Mouse (Mus musculus): ENCODE results near the gene Mnat1. TPM values are rescaled to one million over a fixed set of nuclear protein-coding genes. Genes with fewer than 3 reads are reported as not detected.

Mnat1 gene
- polyA plus RNA-seq, 1 experiment from 2014 or later, result 26.7 TPM

DNA sequence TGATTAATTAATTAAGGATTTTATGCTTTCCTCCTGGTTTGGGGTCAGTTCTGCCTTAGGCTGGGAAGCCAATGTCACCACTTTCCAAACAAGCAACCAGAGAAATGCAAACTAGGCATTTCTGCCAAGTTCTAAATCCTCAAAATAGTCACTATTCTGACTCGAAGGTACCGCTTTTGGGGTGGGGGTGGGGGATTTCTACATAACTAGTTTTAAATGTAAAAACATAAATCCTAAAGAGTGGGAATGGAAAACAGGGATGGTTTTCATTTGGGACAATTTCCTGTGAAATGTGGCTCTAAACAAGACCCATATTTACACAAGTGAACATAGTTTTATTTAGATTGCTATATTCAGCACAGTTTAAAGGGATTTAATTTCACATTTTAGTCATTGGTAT, 109.1 kb downstream of the Mnat1 start:
- H3K27me3 ChIP-seq (replicated peaks; ENCODE audit: control insufficient read depth, insufficient read depth, low read length), result no peaks in the 10 kb centered on the region
- no peak overlapping the region for H3K27ac ChIP-seq (ENCODE audit: low read depth, low read length)
- DNase-seq (ENCODE audit: low spot score) (no peak), ATAC-seq (no peak)
- H3K4me3 ChIP-seq (ENCODE audit: low read depth, low read length), result no peak overlapping the region
- no peaks in the 10 kb centered on the region for H3K4me1 ChIP-seq (ENCODE audit: control insufficient read depth, insufficient read depth, low read length)
- no peaks in the 10 kb centered on the region for H3K36me3 ChIP-seq (ENCODE audit: control insufficient read depth, insufficient read depth, low read length)
- H3K4me2 ChIP-seq (ENCODE audit: low read length), result no peak overlapping the region
- H3K9ac ChIP-seq (ENCODE audit: low read length), result no peak overlapping the region
- no peaks in the 10 kb centered on the region for H3K9me3 ChIP-seq (replicated peaks; ENCODE audit: control insufficient read depth, low read length)
- WGBS, result 87% methylated on average over 2 of the region's 2 CpGs

GRCm38 (mm10) chr12:73241960-73242359, 118.4 kb downstream of the Mnat1 start:
- Histone ChIP-seq H3K4me2 (ENCODE audit: low read length) (no peak overlapping the region), H3K27ac (ENCODE audit: low read depth, low read length) (peak overlapping the region; percentile 41; the same call in 1 of the 2 replicates), H3K9ac (ENCODE audit: low read length) (no peak overlapping the region), H3K27me3 (replicated peaks; ENCODE audit: control insufficient read depth, insufficient read depth, low read length) (no peaks in the 10 kb centered on the region), H3K36me3 (ENCODE audit: control insufficient read depth, insufficient read depth, low read length) (no peaks in the 10 kb centered on the region), H3K9me3 (replicated peaks; ENCODE audit: control insufficient read depth, low read length) (no peaks in the 10 kb centered on the region), H3K4me3 (ENCODE audit: low read depth, low read length) (no peak overlapping the region), H3K4me1 (ENCODE audit: control insufficient read depth, insufficient read depth, low read length) (no peaks in the 10 kb centered on the region)
- peak; percentile 74 for DNase-seq (ENCODE audit: low spot score)
- ATAC-seq, result peak; percentile 91
- WGBS, result 55% methylated on average over 10 of the region's 10 CpGs

DNA sequence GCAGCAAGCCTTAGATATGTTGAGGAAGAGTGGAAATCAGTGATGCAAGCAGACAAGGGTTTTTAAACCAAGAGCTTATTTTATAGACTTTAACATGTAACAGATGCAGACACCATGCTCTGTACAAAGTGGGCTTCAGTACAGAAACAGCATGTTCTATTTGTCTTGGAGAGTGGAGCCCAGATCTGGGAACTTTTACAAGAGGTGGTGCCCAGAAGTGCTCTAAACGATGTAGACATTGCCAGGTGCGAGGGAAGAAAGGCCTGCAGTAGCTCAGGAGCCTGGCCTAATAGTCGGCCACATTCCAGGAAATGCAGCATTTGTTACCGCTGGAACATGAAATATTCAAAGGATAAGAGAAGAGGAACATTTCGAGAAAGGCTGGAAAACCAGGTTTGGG, 122.2 kb downstream of the Mnat1 start:
- no peak for ATAC-seq
- no peaks in the 10 kb centered on the region for H3K4me1 ChIP-seq (ENCODE audit: control insufficient read depth, insufficient read depth, low read length)
- H3K4me2 ChIP-seq (ENCODE audit: low read length), result no peak overlapping the region
- H3K36me3 ChIP-seq (ENCODE audit: control insufficient read depth, insufficient read depth, low read length), result no peaks in the 10 kb centered on the region
- H3K9ac ChIP-seq (ENCODE audit: low read length), result no peak overlapping the region
- WGBS, result 84% methylated on average over 5 of the region's 5 CpGs
- DNase-seq (ENCODE audit: low spot score), result no peak
- H3K27me3 ChIP-seq (replicated peaks; ENCODE audit: control insufficient read depth, insufficient read depth, low read length), result no peaks in the 10 kb centered on the region
- no peak overlapping the region for H3K27ac ChIP-seq (ENCODE audit: low read depth, low read length)
- H3K9me3 ChIP-seq (replicated peaks; ENCODE audit: control insufficient read depth, low read length), result no peaks in the 10 kb centered on the region
- H3K4me3 ChIP-seq (ENCODE audit: low read depth, low read length), result no peak overlapping the region

GRCm38 (mm10) chr12:73255006-73255405, 131.5 kb downstream of the Mnat1 start:
- H3K36me3 ChIP-seq (ENCODE audit: control insufficient read depth, insufficient read depth, low read length), result no peaks in the 10 kb centered on the region
- ATAC-seq, result no peak
- DNase-seq (ENCODE audit: low spot score), result no peak
- H3K27ac ChIP-seq (ENCODE audit: low read depth, low read length), result no peak overlapping the region
- no peaks in the 10 kb centered on the region for H3K4me1 ChIP-seq (ENCODE audit: control insufficient read depth, insufficient read depth, low read length)
- H3K9ac ChIP-seq (ENCODE audit: low read length), result no peak overlapping the region
- H3K27me3 ChIP-seq (replicated peaks; ENCODE audit: control insufficient read depth, insufficient read depth, low read length), result no peaks in the 10 kb centered on the region
- no peak overlapping the region for H3K4me3 ChIP-seq (ENCODE audit: low read depth, low read length)
- H3K4me2 ChIP-seq (ENCODE audit: low read length), result no peak overlapping the region
- 69% methylated on average over 2 of the region's 2 CpGs for WGBS
- no peaks in the 10 kb centered on the region for H3K9me3 ChIP-seq (replicated peaks; ENCODE audit: control insufficient read depth, low read length)

- Histone ChIP-seq H3K27ac (ENCODE audit: low read depth, low read length) (no peak overlapping the region), H3K36me3 (ENCODE audit: control insufficient read depth, insufficient read depth, low read length) (no peaks in the 10 kb centered on the region), H3K4me2 (ENCODE audit: low read length) (no peak overlapping the region), H3K27me3 (replicated peaks; ENCODE audit: control insufficient read depth, insufficient read depth, low read length) (no peaks in the 10 kb centered on the region), H3K4me1 (ENCODE audit: control insufficient read depth, insufficient read depth, low read length) (no peaks in the 10 kb centered on the region), H3K9me3 (replicated peaks; ENCODE audit: control insufficient read depth, low read length) (no peaks in the 10 kb centered on the region; the same call in 1 of the 2 replicates), H3K9ac (ENCODE audit: low read length) (no peak overlapping the region), H3K4me3 (ENCODE audit: low read depth, low read length) (no peak overlapping the region)
- 96% methylated on average over 6 of the region's 6 CpGs for WGBS
- DNase-seq (ENCODE audit: low spot score) (no peak), ATAC-seq (no peak)
Measured at GRCm38 (mm10) chr12:73259269-73259668, 135.8 kb downstream of the Mnat1 start.

DNA sequence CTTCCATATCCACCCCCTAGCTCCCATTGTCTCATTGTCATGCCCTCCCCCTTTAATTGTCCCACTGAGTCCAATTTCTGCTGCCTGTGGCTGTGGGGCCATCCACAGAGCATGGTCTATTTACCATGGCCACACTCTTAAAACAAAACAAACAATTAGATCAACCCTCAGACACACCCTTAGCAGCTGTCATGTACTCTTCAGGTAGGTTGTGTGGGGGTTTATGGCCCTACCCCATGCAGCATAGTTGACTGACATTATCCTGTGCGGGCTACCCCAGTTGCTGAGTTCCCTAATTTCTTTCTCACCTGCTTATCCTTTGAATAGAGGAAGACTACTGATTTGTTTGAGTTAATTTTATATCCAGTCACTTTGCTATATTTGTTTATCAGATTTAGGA, 136.8 kb downstream of the Mnat1 start:
- H3K27ac ChIP-seq (ENCODE audit: low read depth, low read length), result no peak overlapping the region
- H3K27me3 ChIP-seq (replicated peaks; ENCODE audit: control insufficient read depth, insufficient read depth, low read length), result no peaks in the 10 kb centered on the region
- H3K36me3 ChIP-seq (ENCODE audit: control insufficient read depth, insufficient read depth, low read length), result no peaks in the 10 kb centered on the region
- H3K9ac ChIP-seq (ENCODE audit: low read length), result no peak overlapping the region
- ATAC-seq (no peak), DNase-seq (ENCODE audit: low spot score) (no peak)
- no peaks in the 10 kb centered on the region; the same call in 1 of the 2 replicates for H3K9me3 ChIP-seq (replicated peaks; ENCODE audit: control insufficient read depth, low read length)
- H3K4me2 ChIP-seq (ENCODE audit: low read length), result no peak overlapping the region
- H3K4me3 ChIP-seq (ENCODE audit: low read depth, low read length), result no peak overlapping the region
- 91% methylated on average over 1 of the region's 1 CpGs for WGBS
- no peaks in the 10 kb centered on the region for H3K4me1 ChIP-seq (ENCODE audit: control insufficient read depth, insufficient read depth, low read length)

GRCm38 (mm10) chr12:73265381-73265978, 142.0 kb downstream of the Mnat1 start:
- Histone ChIP-seq H3K27me3 (replicated peaks; ENCODE audit: control insufficient read depth, insufficient read depth, low read length) (no peaks in the 10 kb centered on the region), H3K9ac (ENCODE audit: low read length) (no peak overlapping the region), H3K36me3 (ENCODE audit: control insufficient read depth, insufficient read depth, low read length) (no peaks in the 10 kb centered on the region)

GRCm38 (mm10) chr12:73266597-73266996, 143.1 kb downstream of the Mnat1 start:
- ATAC-seq (no peak), DNase-seq (ENCODE audit: low spot score) (no peak)
- Histone ChIP-seq H3K4me1 (ENCODE audit: control insufficient read depth, insufficient read depth, low read length) (no peaks in the 10 kb centered on the region), H3K9ac (ENCODE audit: low read length) (no peak overlapping the region), H3K27me3 (replicated peaks; ENCODE audit: control insufficient read depth, insufficient read depth, low read length) (no peaks in the 10 kb centered on the region), H3K4me2 (ENCODE audit: low read length) (no peak overlapping the region), H3K27ac (ENCODE audit: low read depth, low read length) (no peak overlapping the region), H3K4me3 (ENCODE audit: low read depth, low read length) (no peak overlapping the region), H3K9me3 (replicated peaks; ENCODE audit: control insufficient read depth, low read length) (no peaks in the 10 kb centered on the region; the same call in 1 of the 2 replicates), H3K36me3 (ENCODE audit: control insufficient read depth, insufficient read depth, low read length) (no peaks in the 10 kb centered on the region)
- 80% methylated on average over 1 of the region's 1 CpGs for WGBS

More at GRCm38 (mm10) chr12:73265381-73265978, 142.0 kb downstream of the Mnat1 start:
- Histone ChIP-seq H3K27ac (ENCODE audit: low read depth, low read length) (no peak overlapping the region), H3K4me2 (ENCODE audit: low read length) (no peak overlapping the region), H3K9me3 (replicated peaks; ENCODE audit: control insufficient read depth, low read length) (no peaks in the 10 kb centered on the region; the same call in 1 of the 2 replicates), H3K4me1 (ENCODE audit: control insufficient read depth, insufficient read depth, low read length) (no peaks in the 10 kb centered on the region), H3K4me3 (ENCODE audit: low read depth, low read length) (no peak overlapping the region)
- WGBS, result 67% methylated on average over 3 of the region's 3 CpGs
- DNase-seq (ENCODE audit: low spot score) (no peak), ATAC-seq (no peak)

DNA sequence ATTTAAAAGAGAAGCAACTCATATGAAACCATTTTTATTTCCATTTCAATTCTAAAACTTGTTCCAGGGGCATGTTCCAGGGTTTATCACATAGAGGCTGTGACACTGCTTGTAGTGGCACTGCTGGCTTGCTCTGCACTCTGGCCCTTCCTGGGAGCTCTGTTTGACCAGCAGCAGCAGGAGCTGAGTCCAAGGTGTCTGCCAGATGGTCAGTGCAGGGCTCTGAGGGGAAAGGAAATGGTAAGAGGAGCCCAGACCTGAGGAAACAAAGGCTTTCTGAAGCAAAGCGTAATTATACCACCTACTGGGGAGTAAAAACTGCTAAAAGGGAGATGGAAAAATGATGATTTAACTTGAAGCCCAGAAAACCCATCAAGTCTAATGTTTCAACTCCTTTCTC, 145.0 kb downstream of the Mnat1 start:
- WGBS, result 85% methylated on average over 1 of the region's 1 CpGs
- Histone ChIP-seq H3K27ac (ENCODE audit: low read depth, low read length) (no peak overlapping the region), H3K4me1 (ENCODE audit: control insufficient read depth, insufficient read depth, low read length) (no peaks in the 10 kb centered on the region), H3K27me3 (replicated peaks; ENCODE audit: control insufficient read depth, insufficient read depth, low read length) (no peaks in the 10 kb centered on the region), H3K4me2 (ENCODE audit: low read length) (no peak overlapping the region), H3K9ac (ENCODE audit: low read length) (no peak overlapping the region), H3K4me3 (ENCODE audit: low read depth, low read length) (no peak overlapping the region), H3K9me3 (replicated peaks; ENCODE audit: control insufficient read depth, low read length) (no peaks in the 10 kb centered on the region), H3K36me3 (ENCODE audit: control insufficient read depth, insufficient read depth, low read length) (no peaks in the 10 kb centered on the region)
- ATAC-seq, result no peak
- no peak for DNase-seq (ENCODE audit: low spot score)
